Mouse (Mus musculus) midbrain, embryonic 10.5 days (tissue): ENCODE results near the gene Casp7. TPM values are rescaled to one million over a fixed set of nuclear protein-coding genes. Genes with fewer than 3 reads are reported as not detected.

Source experiments
- DNase-seq: peaks from one replicate; pipeline ENCODE4 v3.0.0-alpha.2; 2017; ENCODE audit warnings: low spot score
- H3K27ac ChIP-seq: fragments of 300-500 bp; sonication (generic); replicated peaks from 2 replicates; pipeline ENCODE4 v1.5.1; 2016; ENCODE audit warnings: mild to moderate bottlenecking
- H3K27me3 ChIP-seq: fragments of 300-500 bp; sonication (generic); 2 replicates; pipeline ENCODE4 v1.6.1; 2016; ENCODE audit warnings: low read depth, mild to moderate bottlenecking; ENCODE audit not compliant: poor library complexity, severe bottlenecking
- H3K36me3 ChIP-seq: fragments of 300-500 bp; sonication (generic); 2 replicates; pipeline ENCODE4 v1.6.1; 2016; ENCODE audit warnings: mild to moderate bottlenecking, moderate library complexity
- H3K4me1 ChIP-seq: fragments of 300-500 bp; sonication (generic); 2 replicates; pipeline ENCODE4 v1.6.1; 2016
- H3K4me3 ChIP-seq: fragments of 300-500 bp; sonication (generic); 2 replicates; pipeline ENCODE4 v1.5.1; 2016; ENCODE audit warnings: mild to moderate bottlenecking, moderate library complexity
- H3K9me3 ChIP-seq: fragments of 300-500 bp; sonication (generic); replicated peaks from 2 replicates; pipeline ENCODE4 v1.6.1; 2016; ENCODE audit warnings: mild to moderate bottlenecking
- WGBS: fragments of 180-500 bp; shearing (Covaris S2); methylation state at CpG from one replicate; pipeline ENCODE4 v1.1.7; 2016; 5-methylcytosine and 5-hydroxymethylcytosine counted together
- polyA plus RNA-seq: library from polyadenylated mRNA; unstranded; fragments of >200 nt; fragmentation: Nextera tagmentation; extraction: Ambion mirVana; gene quantifications from 2 replicates; pipeline ENCODE4 v1.2.1, GENCODE M21; 2016

The Casp7 gene
- polyA plus RNA-seq, 1 experiment from 2014 or later, result 14.7 TPM

- H3K36me3 ChIP-seq, result no peaks in the 10 kb centered on the region
- 91% methylated on average over 7 of the region's 7 CpGs for WGBS
- H3K4me3 ChIP-seq, result no peak overlapping the region
- no peaks in the 10 kb centered on the region for H3K27me3 ChIP-seq
- 0 out of 2 replicates have a peak, but pooled peaks cover 5% of the 10 kb centered on the region for H3K4me1 ChIP-seq
- H3K9me3 ChIP-seq, result no peaks in the 10 kb centered on the region
- no peak overlapping the region for H3K27ac ChIP-seq
- DNase-seq, result no peak
Measured at GRCm38 (mm10) chr19:56368912-56369311, 28.0 kb upstream of the Casp7 start.

- 92% methylated on average over 6 of the region's 6 CpGs for WGBS
- Histone ChIP-seq H3K4me1 (0 out of 2 replicates have a peak, but pooled peaks cover 5% of the 10 kb centered on the region), H3K27me3 (no peaks in the 10 kb centered on the region), H3K36me3 (no peaks in the 10 kb centered on the region), H3K4me3 (no peak overlapping the region), H3K9me3 (no peaks in the 10 kb centered on the region), H3K27ac (no peak overlapping the region)
- DNase-seq, result no peak
Measured at GRCm38 (mm10) chr19:56370389-56371150, 26.4 kb upstream of the Casp7 start.

- no peak overlapping the region for H3K4me3 ChIP-seq
- 91% methylated on average over 7 of the region's 7 CpGs for WGBS
- no peaks in the 10 kb centered on the region for H3K36me3 ChIP-seq
- H3K9me3 ChIP-seq, result no peaks in the 10 kb centered on the region
- no peaks in the 10 kb centered on the region for H3K27me3 ChIP-seq
- no peaks in the 10 kb centered on the region for H3K4me1 ChIP-seq
- DNase-seq, result no peak
- H3K27ac ChIP-seq, result no peak overlapping the region
Measured at GRCm38 (mm10) chr19:56372226-56372625, 24.7 kb upstream of the Casp7 start.

GRCm38 (mm10) chr19:56373246-56373645, 23.7 kb upstream of the Casp7 start:
- no peak overlapping the region for H3K27ac ChIP-seq
- no peak overlapping the region for H3K4me3 ChIP-seq
- WGBS, result 92% methylated on average over 5 of the region's 5 CpGs
- no peaks in the 10 kb centered on the region for H3K36me3 ChIP-seq
- no peak for DNase-seq
- H3K9me3 ChIP-seq, result no peaks in the 10 kb centered on the region
- H3K4me1 ChIP-seq, result no peaks in the 10 kb centered on the region
- no peaks in the 10 kb centered on the region for H3K27me3 ChIP-seq

- WGBS, result 79% methylated on average over 10 of the region's 10 CpGs
- H3K9me3 ChIP-seq, result no peaks in the 10 kb centered on the region
- no peaks in the 10 kb centered on the region for H3K4me1 ChIP-seq
- H3K27ac ChIP-seq, result no peak overlapping the region
- H3K27me3 ChIP-seq, result no peaks in the 10 kb centered on the region
- H3K36me3 ChIP-seq, result no peaks in the 10 kb centered on the region
- no peak for DNase-seq
- H3K4me3 ChIP-seq, result no peak overlapping the region
Measured at GRCm38 (mm10) chr19:56374011-56374410, 22.9 kb upstream of the Casp7 start.

- no peak for DNase-seq
- 87% methylated on average over 5 of the region's 5 CpGs for WGBS
Measured at GRCm38 (mm10) chr19:56378007-56378406, 18.9 kb upstream of the Casp7 start.

GRCm38 (mm10) chr19:56378554-56379172, 18.3 kb upstream of the Casp7 start:
- no peak for DNase-seq
- no peaks in the 10 kb centered on the region for H3K4me1 ChIP-seq

More at GRCm38 (mm10) chr19:56378007-56378406, 18.9 kb upstream of the Casp7 start:
- Histone ChIP-seq H3K27me3 (no peaks in the 10 kb centered on the region), H3K36me3 (no peaks in the 10 kb centered on the region), H3K9me3 (no peaks in the 10 kb centered on the region), H3K4me1 (no peaks in the 10 kb centered on the region), H3K4me3 (no peak overlapping the region), H3K27ac (no peak overlapping the region)

GRCm38 (mm10) chr19:56380341-56380740, 16.6 kb upstream of the Casp7 start:
- Histone ChIP-seq H3K36me3 (no peaks in the 10 kb centered on the region), H3K4me3 (no peak overlapping the region), H3K4me1 (no peaks in the 10 kb centered on the region), H3K27ac (no peak overlapping the region), H3K27me3 (no peaks in the 10 kb centered on the region), H3K9me3 (no peaks in the 10 kb centered on the region)
- 83% methylated on average over 7 of the region's 7 CpGs for WGBS
- DNase-seq, result no peak

More at GRCm38 (mm10) chr19:56378554-56379172, 18.3 kb upstream of the Casp7 start:
- Histone ChIP-seq H3K36me3 (no peaks in the 10 kb centered on the region), H3K27ac (no peak overlapping the region), H3K4me3 (no peak overlapping the region), H3K27me3 (no peaks in the 10 kb centered on the region), H3K9me3 (no peaks in the 10 kb centered on the region)
- WGBS, result 87% methylated on average over 13 of the region's 13 CpGs

- H3K4me1 ChIP-seq, result no peaks in the 10 kb centered on the region
- no peak overlapping the region for H3K27ac ChIP-seq
- no peak for DNase-seq
- H3K4me3 ChIP-seq, result no peak overlapping the region
- WGBS, result 92% methylated on average over 10 of the region's 10 CpGs
- no peaks in the 10 kb centered on the region for H3K36me3 ChIP-seq
- no peaks in the 10 kb centered on the region for H3K27me3 ChIP-seq
- no peaks in the 10 kb centered on the region for H3K9me3 ChIP-seq
Measured at GRCm38 (mm10) chr19:56381407-56381806, 15.5 kb upstream of the Casp7 start.

- Histone ChIP-seq H3K27ac (no peak overlapping the region), H3K27me3 (no peaks in the 10 kb centered on the region), H3K4me1 (no peaks in the 10 kb centered on the region), H3K36me3 (no peaks in the 10 kb centered on the region), H3K4me3 (no peak overlapping the region), H3K9me3 (no peaks in the 10 kb centered on the region)
- DNase-seq, result no peak
- WGBS, result 88% methylated on average over 5 of the region's 5 CpGs
Measured at GRCm38 (mm10) chr19:56385546-56385945, 11.4 kb upstream of the Casp7 start.

GRCm38 (mm10) chr19:56386095-56386494, 10.8 kb upstream of the Casp7 start:
- no peaks in the 10 kb centered on the region for H3K27me3 ChIP-seq
- no peak overlapping the region for H3K27ac ChIP-seq
- no peaks in the 10 kb centered on the region for H3K9me3 ChIP-seq
- no peaks in the 10 kb centered on the region for H3K36me3 ChIP-seq
- 92% methylated on average over 10 of the region's 10 CpGs for WGBS
- H3K4me3 ChIP-seq, result no peak overlapping the region
- DNase-seq, result no peak
- no peaks in the 10 kb centered on the region for H3K4me1 ChIP-seq

GRCm38 (mm10) chr19:56387726-56388302, 9.1 kb upstream of the Casp7 start:
- H3K36me3 ChIP-seq, result no peaks in the 10 kb centered on the region
- H3K4me1 ChIP-seq, result 0 out of 2 replicates have a peak, but pooled peaks cover 3% of the 10 kb centered on the region
- H3K4me3 ChIP-seq, result no peak overlapping the region
- H3K27me3 ChIP-seq, result no peaks in the 10 kb centered on the region
- no peak for DNase-seq
- H3K9me3 ChIP-seq, result no peaks in the 10 kb centered on the region
- no peak overlapping the region for H3K27ac ChIP-seq
- WGBS, result 90% methylated on average over 4 of the region's 4 CpGs

GRCm38 (mm10) chr19:56389176-56389575, 7.8 kb upstream of the Casp7 start:
- no peaks in the 10 kb centered on the region for H3K36me3 ChIP-seq
- H3K27me3 ChIP-seq, result 0 out of 2 replicates have a peak, but pooled peaks cover 8% of the 10 kb centered on the region
- WGBS, result 94% methylated on average over 11 of the region's 11 CpGs

More at GRCm38 (mm10) chr19:56389176-56389575, 7.8 kb upstream of the Casp7 start:
- Histone ChIP-seq H3K9me3 (no peaks in the 10 kb centered on the region), H3K4me3 (no peak overlapping the region), H3K27ac (no peak overlapping the region), H3K4me1 (0 out of 2 replicates have a peak, but pooled peaks cover 3% of the 10 kb centered on the region)
- DNase-seq, result no peak
